Mouse (Mus musculus) urinary bladder, adult 18-20 months (tissue): ENCODE results near the gene Flt3l.
"Not testable (repeated sequence)": the region's sequence is repeated elsewhere in the genome, so short reads cannot be mapped to it uniquely, and the experiment has no call there.

Source experiments
- DNase-seq, 2 experiments: peaks; one replicate each; pipeline ENCODE4 v3.0.0; 2022; ENCODE audit warnings: low spot score in 2 of 2, mixed read lengths in 2 of 2

Gene Flt3l

DNA sequence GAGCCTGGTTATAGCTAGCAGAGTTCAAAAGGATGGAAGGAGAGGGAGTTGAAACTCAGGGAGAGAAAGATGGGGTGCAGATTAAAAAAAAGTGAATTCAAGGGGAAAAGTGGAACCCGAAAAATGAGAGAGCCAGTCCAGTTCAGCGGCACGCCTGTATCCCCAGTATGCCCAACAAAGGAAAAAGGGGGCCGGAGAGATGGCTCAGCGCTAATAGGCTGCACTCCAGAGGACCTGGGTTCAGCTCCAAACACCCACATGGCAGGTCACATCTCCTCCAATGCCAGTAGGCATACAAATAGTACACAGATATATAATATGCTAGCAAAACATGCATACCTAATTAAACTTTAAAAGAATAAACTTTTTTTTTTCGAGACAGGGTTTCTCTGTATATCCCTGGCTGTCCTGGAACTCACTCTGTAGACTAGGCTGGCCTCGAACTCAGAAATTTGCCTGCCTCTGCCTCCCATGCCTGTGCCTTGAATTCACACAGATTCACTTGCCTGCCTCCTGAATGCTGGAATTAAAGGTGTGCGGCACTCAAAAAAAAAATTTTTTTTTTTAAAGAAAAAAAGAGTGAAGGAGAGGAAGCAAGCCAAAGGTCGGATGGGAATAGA is 26.9 kb upstream of the Flt3l start:
- DNase-seq = no peak

DNA sequence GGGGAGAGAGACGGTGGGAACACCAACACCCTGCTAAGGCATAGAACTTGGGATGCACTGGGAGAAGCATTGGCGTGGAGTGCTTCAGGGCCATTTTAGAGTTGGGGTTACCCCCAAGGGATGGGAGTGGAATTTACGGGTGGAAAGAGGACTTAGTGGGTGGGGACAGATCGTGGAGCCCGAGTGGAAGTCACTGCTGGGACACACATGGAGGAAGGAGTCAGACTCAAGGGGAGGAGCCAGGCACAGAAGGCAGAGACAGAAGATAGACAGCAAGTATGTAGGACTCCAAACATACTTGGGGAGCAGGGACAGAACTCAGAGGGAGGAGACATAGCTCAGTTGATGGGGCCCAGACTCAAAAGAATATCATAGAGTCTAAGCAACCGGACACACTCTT is 26.3 kb upstream of the Flt3l start:
- DNase-seq = no peak

DNA sequence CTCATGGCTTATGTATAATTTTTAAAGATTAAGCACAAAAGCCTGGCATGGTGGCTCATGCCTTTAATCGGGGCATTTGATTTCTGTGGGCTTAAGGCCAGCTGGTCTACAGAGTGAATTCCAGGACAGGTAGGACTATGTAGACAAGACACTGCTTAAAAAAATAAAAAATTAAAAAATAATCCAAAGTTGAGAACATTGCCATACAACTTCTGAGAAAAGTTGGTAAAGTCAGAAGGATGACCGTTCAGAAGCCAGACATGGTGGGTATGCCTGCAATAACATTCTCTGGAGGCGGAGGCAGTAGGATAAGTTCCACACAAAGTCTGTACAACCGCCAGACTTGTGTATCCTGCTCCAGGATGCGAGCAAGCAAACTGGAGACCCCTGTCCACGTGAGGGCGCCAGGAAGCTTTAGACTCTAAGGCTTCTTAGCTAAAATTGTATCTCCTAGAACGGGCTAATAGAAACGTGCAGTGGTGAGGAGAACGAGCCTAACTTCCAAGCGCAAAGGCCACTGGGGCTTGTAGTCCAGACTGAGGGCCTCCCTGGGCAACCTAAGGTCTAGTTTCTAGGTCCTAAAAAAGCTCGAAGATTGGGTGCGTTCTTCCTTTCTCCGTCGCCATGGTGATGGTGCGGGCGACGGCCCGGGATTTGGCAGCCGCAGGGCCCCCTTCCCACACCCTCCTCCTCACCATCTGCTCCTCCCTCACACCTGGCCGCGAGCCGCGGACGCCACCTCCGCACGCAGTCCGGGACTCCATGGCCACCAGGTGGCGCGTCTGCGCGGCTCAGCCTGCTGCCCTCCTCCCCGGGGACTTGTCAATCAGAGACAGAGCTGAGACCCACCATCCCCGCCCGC is 25.6 kb upstream of the Flt3l start:
- peak; percentile 80 to 96 for DNase-seq

DNA sequence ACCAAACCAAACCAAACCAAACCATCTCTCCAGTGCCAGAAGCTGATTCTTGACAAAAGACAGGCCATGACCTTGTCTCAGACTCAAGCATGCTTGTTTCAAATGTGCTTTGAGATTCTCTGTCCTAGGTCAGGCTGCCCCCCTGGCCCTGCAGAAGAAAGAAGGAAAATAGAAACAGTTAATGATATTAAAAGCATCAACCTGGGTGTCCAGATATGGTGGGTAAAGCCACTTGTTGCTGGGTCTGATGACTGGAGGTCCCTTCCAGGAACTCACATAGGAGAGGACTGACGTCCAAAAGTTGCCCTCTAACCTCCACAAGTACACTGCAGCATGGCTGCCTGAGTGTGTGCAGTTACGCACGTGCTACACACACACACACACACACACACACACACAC is 24.6 kb upstream of the Flt3l start:
- no peak for DNase-seq

DNA sequence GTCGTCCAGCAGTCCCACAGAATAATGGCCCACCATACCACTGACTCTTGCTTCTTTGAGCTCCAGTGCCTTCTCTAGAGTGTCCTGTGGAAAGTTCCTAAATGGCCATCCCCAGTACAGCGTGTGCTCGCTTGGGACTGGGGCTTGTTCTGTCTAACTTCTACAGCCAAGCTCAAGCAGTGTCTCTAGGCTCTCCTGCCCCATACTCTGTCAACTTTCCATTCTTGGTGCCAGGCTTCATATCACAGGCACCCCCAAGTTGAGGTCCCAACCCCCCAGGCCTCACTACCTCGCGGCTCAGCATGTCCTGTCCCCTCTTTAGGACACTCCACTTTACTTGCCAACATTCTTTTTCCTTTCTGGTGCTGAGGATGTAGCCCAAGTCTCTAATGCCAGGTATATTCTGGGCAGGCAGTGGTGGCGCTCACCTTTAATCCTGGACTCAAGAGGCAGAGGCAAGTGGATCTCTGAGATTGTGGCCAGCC is 24.1 kb upstream of the Flt3l start:
- DNase-seq = no peak

DNA sequence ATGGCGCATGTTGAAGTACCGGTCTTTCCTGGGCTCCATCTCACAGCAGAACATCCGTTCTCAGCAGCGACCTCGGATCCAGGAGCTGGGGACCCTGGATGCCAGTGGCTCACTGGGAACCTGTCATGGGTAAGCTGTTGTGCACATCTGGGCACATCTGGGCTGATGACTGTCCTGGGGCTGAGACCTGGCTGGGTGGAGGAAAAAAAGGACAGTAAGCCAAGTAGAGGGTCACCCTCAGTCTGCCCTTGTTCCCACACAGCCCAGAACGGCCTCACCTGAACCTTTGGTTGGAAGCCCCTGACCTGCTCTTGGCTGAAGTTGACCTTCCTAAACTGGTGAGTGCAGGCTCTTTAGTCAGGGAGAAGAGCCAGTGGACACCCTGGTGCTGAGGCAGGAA is 22.8 kb upstream of the Flt3l start:
- no peak for DNase-seq

DNA sequence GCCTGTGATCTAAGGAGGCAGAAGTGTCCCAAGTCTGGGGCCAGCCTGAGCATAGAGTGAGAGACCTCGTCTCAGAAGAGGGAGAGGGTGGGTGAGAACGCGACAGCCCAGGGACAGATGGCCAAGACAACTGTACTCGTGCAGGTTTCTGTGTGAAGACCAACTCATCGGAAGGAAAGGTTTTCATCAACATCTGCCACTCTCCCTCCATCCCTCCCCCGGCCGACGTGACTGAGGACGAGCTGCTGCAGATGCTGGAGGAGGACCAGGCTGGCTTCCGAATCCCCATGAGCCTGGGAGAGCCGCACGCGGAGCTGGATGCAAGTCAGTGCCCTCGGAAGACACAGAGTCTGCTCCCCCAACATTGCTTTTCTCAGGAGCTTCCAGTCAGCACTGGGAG is 21.2 kb upstream of the Flt3l start:
- DNase-seq = no peak

DNA sequence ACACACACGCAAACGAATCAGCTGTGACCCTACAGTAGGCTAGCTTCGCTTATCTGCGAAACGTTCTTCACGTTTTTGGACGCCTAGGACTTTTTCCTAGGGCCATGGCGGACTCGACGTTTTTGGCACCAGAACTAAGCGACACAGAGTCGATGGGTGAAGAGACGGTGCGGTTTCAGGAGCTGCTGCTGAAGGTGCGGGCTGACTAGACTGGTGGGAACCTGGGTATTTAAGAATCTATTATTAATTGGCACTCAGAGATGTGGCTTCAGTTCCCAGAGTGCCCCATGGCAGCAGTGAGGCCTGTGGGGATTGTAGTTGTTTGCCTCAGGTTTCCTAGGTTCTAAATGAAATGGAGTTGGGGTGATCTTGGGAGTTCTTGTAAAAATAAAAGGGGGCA is 20.0 kb upstream of the Flt3l start:
- no peak for DNase-seq

DNA sequence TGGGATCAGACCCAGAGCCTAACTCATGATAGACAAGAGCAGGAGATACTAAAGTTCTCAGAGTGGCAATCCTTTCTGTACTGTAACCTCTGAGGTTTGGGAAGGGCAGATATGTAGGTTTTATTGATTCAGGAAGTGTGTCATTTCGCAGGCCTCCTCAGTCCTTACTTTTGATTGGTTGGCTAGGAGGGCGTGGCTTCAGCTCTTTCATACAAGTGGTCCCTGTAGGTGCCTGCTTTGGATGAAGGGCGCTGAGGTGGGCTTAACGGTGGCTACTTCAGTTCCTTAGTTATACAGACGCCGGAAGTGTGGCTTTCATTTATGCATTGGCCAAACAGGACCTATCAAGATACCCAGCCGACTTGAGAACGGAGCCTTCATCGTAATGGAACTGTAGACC is 19.4 kb upstream of the Flt3l start:
- no peak for DNase-seq

DNA sequence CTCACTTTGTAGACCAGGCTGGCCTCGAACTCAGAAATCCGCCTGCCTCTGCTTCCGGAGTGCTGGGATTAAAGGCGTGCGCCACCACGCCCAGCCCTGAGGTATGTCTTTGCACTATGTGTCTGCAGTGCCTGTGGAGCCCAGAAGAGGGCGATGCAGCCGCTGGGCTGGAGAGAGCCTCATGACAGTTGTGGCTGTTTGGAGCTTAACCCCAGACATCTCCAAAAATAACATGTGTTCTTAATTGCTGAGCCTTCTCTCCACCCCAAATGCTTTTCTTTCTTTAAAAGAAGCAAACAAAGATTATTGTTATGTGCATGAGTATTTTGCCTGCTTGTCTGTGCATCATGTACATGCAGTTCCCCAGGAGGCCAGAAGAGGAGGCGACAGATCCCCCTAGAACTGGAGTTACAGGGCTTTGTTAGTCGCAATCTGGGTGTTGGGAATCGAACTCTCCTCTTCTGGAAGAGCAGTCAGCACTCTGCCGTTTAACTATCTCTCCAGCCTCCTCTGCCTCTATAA is 18.8 kb upstream of the Flt3l start:
- DNase-seq = peak in 1 of 2 experiments; percentile 41

DNA sequence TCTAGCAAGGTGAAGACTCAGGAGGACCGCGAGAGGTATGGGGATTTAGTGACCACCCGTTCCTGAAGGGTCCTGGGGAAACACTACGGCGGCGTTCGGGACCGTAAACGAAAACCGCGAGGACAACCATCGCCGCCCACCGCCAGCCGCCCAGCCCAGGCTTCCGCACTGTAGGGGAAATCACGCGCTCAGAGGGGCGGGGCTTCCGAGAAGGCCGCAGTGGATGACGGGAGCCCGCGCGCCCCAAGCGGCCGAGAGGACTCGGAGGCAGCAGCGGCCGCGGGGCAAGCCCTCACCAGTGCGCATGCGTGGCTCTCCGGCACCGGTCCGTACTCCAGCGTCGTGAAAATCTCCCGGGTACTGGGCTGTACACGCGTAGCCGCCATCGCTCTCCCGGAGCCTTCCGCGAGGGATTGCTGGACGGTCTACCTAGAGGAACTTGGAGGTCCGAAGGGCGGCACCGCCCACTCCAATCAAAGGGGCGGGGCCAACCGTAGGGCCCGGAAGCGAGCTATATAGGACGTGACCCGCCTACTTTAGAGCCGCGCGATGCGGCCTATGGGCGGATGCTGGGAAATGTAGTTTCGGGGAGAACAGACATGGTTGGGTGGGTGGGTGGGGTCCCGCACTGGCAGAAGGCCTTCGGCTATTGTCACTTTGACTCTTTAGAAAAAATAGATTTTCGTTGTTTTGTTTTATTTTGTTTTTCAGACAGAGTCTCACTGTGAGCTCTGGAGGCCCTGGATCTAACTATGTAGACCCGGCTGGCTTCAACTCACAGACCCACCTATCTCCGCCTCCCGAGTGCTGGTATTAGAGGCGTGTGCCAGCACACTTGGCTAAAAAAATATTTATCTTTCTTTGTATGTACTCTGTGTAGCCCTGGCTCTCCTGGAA is 18.1 kb upstream of the Flt3l start, which contains the start of the genes Pih1d1 and Aldh16a1:
Gene Pih1d1, plus strand, starts transcription at position 208 of the 897 bp plus-strand sequence.
Gene Aldh16a1, minus strand, starts transcription at position 489 of the 897 bp plus-strand sequence.
- DNase-seq = peak; percentile 94 to 95

DNA sequence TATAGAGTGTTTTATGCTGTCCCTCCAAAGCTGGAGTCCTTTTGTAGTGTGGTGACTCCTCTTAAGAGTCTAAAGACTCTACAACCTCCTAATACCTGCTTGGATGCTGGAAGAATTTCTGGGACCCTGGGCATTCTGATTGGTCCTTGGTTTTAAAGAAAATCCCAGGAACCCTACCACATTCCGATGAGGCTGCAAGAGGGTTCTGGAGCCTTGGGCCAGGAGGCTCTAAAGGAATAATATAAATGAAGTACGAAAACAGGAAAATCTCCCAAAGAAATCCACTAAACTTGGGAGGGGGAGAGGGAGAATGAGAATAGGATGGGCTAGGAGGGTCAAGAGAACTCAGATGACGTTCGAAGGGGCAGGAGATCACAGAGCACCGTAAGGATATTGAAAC is 17.4 kb upstream of the Flt3l start:
- DNase-seq = no peak

DNA sequence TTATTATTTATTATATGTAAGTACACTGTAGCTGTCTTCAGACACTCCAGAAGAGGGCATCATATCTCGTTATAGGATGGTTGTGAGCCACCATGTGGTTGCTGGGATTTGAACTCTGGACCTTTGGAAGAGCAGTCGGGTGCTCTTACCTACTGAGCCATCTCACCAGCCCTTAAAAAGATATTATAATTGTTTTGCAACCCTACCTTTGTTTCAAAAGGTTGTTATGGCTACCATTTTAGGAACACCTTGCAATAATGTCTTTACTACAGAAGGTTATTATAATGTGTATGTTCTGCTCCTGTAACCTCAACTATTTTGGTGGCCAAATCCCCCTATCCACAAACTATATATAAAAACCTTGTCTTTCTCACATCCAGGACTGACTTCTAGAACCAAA is 16.8 kb upstream of the Flt3l start:
- not testable (repeated sequence) for DNase-seq

DNA sequence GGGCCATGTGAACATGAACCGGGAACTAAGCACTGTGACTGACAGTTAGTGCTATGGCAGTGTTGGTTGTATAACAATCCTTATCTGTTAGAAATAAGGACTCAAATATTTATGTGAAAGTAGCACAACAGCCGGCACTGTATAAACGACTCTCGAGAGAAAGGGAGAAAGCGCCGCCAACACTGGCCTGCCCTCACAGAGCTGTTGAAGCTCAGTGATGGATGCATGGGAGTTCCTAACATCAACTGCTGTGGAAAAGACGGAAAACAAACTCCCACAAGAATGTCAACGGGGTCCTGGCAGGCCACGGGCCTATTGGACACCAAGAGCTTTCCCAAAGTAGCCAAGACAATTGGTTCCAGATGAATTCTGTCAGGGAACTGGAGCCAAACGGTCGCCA is 15.1 kb upstream of the Flt3l start:
- DNase-seq = peak in 1 of 2 experiments; percentile 37

DNA sequence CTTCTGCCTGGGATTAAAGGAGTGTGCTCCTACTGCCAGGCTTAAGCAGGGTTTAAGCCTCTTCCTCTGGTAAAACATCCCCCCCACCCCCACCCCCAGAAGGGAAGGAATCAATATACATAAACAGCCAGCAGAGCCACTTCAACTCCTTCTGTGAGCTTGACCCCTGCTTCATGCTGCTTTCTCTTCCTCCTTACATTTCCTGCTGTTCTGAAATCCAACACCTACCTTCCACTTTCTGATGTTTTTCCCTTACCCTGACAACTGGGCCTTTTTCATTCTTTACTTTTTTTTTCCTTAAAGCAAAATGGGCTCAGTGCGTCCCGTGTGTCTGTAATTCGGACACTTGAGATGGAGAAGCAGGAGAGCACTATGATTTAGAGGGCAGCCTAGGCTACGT is 14.1 kb upstream of the Flt3l start:
- DNase-seq = no peak

DNA sequence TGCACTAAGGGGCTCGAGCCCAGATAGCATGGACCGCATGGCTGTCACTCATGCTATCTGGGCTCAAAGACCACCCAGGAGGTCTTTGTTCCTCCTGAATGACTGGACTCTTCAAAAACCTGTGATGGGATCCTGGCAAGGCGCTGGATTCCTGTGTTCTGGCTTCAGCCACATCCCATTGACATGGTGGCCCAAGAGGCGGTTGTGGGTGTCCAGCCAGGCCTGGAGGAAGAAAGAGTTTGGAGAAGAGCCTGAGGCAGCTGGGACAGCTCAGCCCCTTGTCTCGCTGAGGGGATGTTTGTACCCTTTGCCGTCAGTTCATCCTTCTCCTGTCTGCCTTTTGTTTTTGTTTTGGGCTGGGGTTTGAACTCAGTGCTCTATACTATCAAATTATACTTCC is 13.3 kb upstream of the Flt3l start:
- no peak for DNase-seq

DNA sequence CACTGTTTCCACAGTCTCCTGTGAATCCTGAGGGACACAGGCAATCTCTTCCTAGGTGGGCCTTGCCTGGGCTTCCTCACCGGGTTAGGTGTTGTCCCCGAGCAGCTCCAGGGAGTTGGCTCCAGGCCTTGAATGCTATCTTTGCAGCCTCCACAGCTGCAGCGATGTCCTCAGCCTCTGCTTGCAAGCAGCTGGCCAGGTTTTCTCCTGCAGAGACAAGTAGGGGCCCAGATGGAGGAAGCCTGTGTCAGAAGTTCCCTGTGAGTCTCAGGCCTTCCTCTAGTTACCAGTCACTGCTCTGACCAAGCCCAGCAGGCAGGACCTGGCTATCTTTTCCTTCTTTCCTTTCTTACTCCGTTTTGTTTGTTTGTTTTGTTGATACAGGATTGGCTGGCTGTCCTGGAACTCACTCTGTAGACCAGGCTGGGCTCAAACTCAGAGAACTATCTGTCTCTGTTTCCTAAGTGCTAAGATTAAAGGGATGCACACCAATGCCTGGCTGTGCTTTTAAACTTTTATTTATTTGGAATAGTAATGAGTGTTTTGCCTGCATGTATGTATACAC is 12.4 kb upstream of the Flt3l start:
- DNase-seq = no peak

DNA sequence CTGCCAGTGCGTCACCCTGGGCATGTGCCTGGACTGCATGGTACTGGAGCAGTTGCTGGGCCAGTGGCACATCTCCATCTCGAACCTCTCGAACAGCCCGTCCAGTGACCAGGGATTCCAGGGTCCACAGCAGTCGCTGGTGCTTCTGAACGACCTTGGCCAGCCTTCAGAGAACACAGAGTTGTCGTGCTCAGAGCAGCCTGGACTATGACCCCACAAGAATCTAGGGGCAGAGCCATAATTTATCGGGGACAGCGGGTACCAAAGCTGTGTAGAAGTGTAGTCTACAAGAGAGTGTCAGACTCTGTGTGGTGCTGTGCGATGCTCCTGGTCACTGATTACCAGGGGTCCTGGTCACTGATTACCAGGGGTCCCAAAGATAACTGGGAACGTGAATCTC is 11.7 kb upstream of the Flt3l start:
- DNase-seq = no peak

DNA sequence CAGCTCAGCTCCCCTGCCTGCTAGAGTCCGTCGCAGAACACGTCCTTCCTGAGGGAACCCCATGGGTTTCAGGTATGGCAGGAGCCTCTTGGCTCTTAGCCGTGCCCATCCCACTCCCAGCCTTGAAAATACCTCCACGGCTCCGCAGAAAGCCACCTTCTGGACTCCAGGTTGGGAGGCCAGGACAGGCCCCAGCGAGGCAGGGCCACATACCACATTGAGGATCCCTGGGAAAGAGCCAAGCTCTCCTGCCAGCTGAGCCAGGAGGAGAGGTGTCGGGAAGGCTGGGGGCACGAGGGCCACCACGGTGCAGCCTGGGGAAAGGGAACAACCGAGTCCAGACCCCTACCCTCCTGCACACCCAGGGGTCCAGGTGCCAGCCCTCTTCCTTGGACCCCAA is 11.0 kb upstream of the Flt3l start:
- DNase-seq = no peak

DNA sequence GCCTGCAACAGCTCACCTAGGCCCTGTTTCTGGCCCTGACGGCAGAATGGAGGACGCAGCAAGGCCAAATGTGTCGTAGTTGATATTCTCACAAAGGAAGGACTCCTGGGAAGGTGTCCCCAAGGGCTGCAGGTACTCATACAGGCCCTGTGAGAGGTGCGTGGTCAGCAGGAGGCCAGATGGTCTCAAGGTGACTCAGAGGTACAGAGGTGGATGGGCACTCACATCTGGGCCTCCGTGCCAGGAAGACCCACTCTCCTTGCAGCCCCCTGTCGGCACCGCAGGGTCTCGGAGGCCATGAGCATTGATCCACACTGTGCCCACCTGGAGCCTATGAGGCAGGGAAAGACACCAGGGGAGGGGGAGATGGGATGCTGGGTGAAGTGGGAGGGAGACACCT is 9.2 kb upstream of the Flt3l start:
- no peak for DNase-seq

DNA sequence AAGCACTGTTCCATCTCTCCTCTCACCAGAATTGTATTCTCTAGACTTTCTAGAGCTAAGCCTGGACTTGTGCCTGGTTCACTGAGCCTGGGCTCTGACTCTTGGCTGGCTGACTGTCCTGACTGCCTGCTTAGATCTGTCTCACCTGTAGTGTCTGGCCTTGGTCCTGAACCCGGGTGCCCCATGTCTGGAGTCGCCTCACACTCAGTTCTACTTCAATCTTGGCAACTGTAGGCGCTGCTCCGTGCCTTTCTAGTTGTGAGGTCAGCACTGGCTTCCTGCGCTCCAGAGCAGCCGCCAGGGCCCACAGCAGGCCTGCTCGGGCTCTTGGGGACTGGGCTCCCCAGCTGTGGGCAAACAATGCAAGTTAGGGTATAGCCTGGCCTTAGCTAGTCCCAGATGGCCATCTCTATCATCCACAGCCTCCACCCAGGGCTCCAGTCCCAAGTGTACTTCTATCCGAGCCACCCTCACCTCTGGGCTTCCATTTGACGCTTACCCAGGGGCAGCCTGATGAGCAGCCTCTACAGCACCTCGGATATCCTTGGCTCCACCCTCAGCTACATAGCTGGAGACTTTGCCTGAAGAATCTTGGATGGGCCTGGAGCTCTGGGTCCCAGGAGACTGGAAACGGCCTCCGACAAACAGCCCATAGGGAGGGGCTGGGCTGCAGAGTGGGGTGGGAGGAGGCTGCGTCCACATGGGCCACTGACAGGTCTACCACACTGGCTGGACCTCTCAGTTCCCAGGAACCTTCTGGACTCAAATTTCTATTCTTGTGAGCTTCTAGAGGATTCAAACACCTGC is 8.3 kb upstream of the Flt3l start:
- DNase-seq = no peak
